Mouse (Mus musculus) G1E (cell line): ENCODE measurements around the gene Tbx2. TPM values are rescaled to one million over a fixed set of nuclear protein-coding genes. Genes with fewer than 3 reads are reported as not detected.

ENCODE experiments used
- ATAC-seq: 2 replicates; pipeline ENCODE4 v1.8.0; 2016; ENCODE audit warnings: mild to moderate bottlenecking; ENCODE audit not compliant: insufficient number of reproducible peaks, poor library complexity, low FRiP score, severe bottlenecking; ENCODE audit errors: extremely low read depth
- DNase-seq: peaks from one replicate; pipeline ENCODE4 v3.0.0; 2012; ENCODE audit warnings: low spot score
- H3K27me3 ChIP-seq: 2 replicates; pipeline ENCODE4 v1.6.1; 2012; ENCODE audit warnings: mild to moderate bottlenecking, low read length, inconsistent platforms; ENCODE audit not compliant: insufficient read depth
- H3K36me3 ChIP-seq: replicated peaks from 2 replicates; pipeline ENCODE3; 2012; ENCODE audit warnings: mild to moderate bottlenecking, inconsistent platforms
- H3K4me1 ChIP-seq: 2 replicates; pipeline ENCODE4 v1.6.1; 2012; ENCODE audit warnings: low read depth, low read length, inconsistent platforms, mixed read lengths; ENCODE audit not compliant: insufficient read depth
- H3K4me3 ChIP-seq: 2 replicates; pipeline ENCODE4 v1.5.1; 2012; ENCODE audit warnings: low read depth, mild to moderate bottlenecking, inconsistent platforms, low read length, moderate library complexity, mixed read lengths
- H3K9me3 ChIP-seq: replicated peaks from 2 replicates; pipeline ENCODE4 v1.6.1; 2012; ENCODE audit warnings: inconsistent platforms
- CTCF ChIP-seq: IDR thresholded peaks from 2 replicates; pipeline ENCODE4 v1.5.1; 2012; ENCODE audit warnings: low read depth, low read length, inconsistent platforms, mixed read lengths
- GATA1 ChIP-seq: IDR thresholded peaks from 2 replicates; pipeline ENCODE4 v1.6.1; 2012; ENCODE audit warnings: borderline replicate concordance, low read length, inconsistent platforms, mixed read lengths
- GATA2 ChIP-seq: IDR thresholded peaks from 2 replicates; pipeline ENCODE4 v1.6.1; 2012; ENCODE audit warnings: low read depth, low read length, inconsistent platforms, borderline replicate concordance
- POLR2AphosphoS5 ChIP-seq: IDR thresholded peaks from 2 replicates; pipeline ENCODE4 v1.6.1; 2012; ENCODE audit warnings: low read depth, low read length, inconsistent platforms; ENCODE audit not compliant: insufficient replicate concordance
- TAL1 ChIP-seq: conservative IDR thresholded peaks from 2 replicates; pipeline ENCODE4 v1.6.1; 2012; ENCODE audit warnings: low read depth, low read length, inconsistent platforms, mixed read lengths
- polyA plus RNA-seq: library from polyadenylated mRNA; stranded (reverse); fragments of >175 nt; gene quantifications from 2 replicates; pipeline ENCODE4 v1.2.3, GENCODE M21; 2012
- total RNA-seq, 2 experiments: library from RNA; stranded (forward) in 1 of 2; stranded (reverse) in 1 of 2; fragments of 200-1000 nt in 1 of 2; fragments of >200 nt in 1 of 2; fragmentation: Nextera tagmentation in 1 of 2; gene quantifications; 2 replicates each; pipeline ENCODE4 v1.2.3; 2014 to 2017

Tbx2 gene
- total and polyA plus RNA-seq, 3 experiments, result 0.24 to 0.53 TPM; not detected in 1

GRCm38 (mm10) chr11:85846509-85846908, 14.2 kb downstream of the Tbx2 start:
- Histone ChIP-seq H3K27me3 (peaks cover 47% of the 10 kb centered on the region), H3K4me3 (no peak overlapping the region), H3K36me3 (no peaks in the 10 kb centered on the region), H3K9me3 (peaks cover 6% of the 10 kb centered on the region), H3K4me1 (no peaks in the 10 kb centered on the region)
- TF ChIP-seq TAL1, result no peak
- TF ChIP-seq GATA2, result no peak
- no peak for TF ChIP-seq GATA1
- no peak for TF ChIP-seq CTCF
- TF ChIP-seq POLR2AphosphoS5, result no peak
- DNase-seq, result no peak
- no peak for ATAC-seq

DNA sequence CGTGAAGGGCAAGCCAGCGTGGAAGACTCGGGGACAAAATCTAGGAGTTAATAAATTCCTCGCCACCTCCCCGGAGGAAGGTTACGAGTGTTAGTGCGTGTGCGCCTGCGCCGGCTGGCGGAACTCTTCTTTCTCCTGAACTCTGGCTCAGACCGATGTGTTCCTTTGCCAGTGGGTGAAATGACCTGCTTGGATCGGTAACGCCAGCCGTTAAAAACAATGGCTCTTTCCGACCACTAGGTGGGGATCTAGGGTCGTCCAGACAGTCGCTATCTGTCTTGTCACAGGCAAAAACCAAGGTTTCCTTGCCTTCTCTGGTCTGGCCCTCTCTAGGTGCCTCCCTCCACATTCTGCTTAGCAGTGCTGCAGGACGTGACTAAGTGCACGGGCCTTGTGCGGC, 16.7 kb downstream of the Tbx2 start:
- TF ChIP-seq GATA2 (no peak), CTCF (peak; percentile 45), GATA1 (no peak)
- Histone ChIP-seq H3K9me3 (no peaks in the 10 kb centered on the region; the same call in 1 of the 2 replicates), H3K27me3 (peaks cover 35% of the 10 kb centered on the region), H3K4me1 (no peaks in the 10 kb centered on the region), H3K36me3 (no peaks in the 10 kb centered on the region), H3K4me3 (no peak overlapping the region)
- peak; percentile 52 for DNase-seq
- no peak for ATAC-seq

GRCm38 (mm10) chr11:85850233-85850632, 17.9 kb downstream of the Tbx2 start, which contains the start of gene Gm11444:
Gm11444 (minus strand) TSS chr11:85850333.
- no peak within 1 kb of the TSS for H3K4me3 ChIP-seq
- no peaks in the 10 kb centered on the region for H3K36me3 ChIP-seq
- DNase-seq (no peak), ATAC-seq (no peak)
- TF ChIP-seq GATA1 (no peak), POLR2AphosphoS5 (no peak), GATA2 (no peak), TAL1 (no peak), CTCF (no peak)
- H3K27me3 ChIP-seq, result peaks cover 28% of the 10 kb centered on the region
- H3K9me3 ChIP-seq, result no peaks in the 10 kb centered on the region
- no peaks in the 10 kb centered on the region for H3K4me1 ChIP-seq

DNA sequence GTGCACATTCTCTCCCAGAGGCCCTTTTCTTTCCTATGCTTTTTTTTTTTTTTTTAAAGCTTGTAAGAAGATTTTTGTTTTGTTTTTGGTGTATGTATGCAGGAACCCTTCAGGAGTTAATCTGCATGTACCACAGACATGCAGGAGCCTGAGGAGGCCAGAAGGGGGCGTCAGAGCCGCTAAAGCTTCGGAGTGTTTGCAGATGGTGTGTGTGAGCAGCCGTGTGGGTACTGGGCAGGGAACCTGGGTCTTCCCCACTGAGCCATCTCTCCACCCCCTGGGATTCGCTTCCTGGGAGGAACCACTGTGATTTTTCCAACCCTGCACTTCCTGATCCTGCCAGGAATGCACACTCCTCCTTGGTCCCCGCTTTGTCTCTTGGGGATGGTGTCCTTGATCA, 18.4 kb downstream of the Tbx2 start:
- DNase-seq, result no peak
- H3K9me3 ChIP-seq, result no peaks in the 10 kb centered on the region
- H3K4me3 ChIP-seq, result no peak overlapping the region
- ATAC-seq, result no peak
- H3K27me3 ChIP-seq, result peaks cover 33% of the 10 kb centered on the region
- no peaks in the 10 kb centered on the region for H3K36me3 ChIP-seq
- H3K4me1 ChIP-seq, result no peaks in the 10 kb centered on the region
- TF ChIP-seq TAL1, result no peak
- no peak for TF ChIP-seq POLR2AphosphoS5
- TF ChIP-seq GATA2, result no peak
- no peak for TF ChIP-seq GATA1
- TF ChIP-seq CTCF, result no peak

- no peak for DNase-seq
- H3K4me1 ChIP-seq, result no peaks in the 10 kb centered on the region
These were observed 25.8 kb downstream of the Tbx2 start for GRCm38 (mm10) chr11:85857997-85858698.

DNA sequence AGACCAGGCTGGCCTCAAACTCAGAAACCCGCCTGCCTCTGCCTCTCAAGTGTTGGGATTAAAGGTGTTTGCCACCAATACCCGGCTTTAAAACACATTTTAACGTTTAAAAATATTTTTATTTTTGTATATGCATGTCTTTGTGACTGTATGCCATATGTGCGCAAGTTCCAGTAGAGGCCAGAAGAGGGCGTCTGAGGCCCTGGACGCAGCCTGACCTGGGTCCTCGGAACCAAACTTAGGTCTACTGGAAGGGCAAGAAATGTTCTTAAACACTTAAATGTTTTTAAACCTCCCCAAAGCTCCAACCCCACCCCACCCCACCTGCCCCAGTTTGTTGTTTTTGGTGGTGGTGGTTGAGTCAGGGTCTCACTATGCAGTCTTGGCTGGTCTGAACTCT, 32.0 kb downstream of the Tbx2 start:
- DNase-seq (no peak), ATAC-seq (no peak)
- no peak for TF ChIP-seq GATA1
- TF ChIP-seq TAL1, result no peak
- TF ChIP-seq GATA2, result no peak
- TF ChIP-seq CTCF, result no peak
- H3K4me1 ChIP-seq, result no peaks in the 10 kb centered on the region
- no peaks in the 10 kb centered on the region for H3K36me3 ChIP-seq
- peaks cover 6% of the 10 kb centered on the region; the same call in 1 of the 2 replicates for H3K27me3 ChIP-seq
- H3K4me3 ChIP-seq, result no peak overlapping the region
- H3K9me3 ChIP-seq, result no peaks in the 10 kb centered on the region

More at GRCm38 (mm10) chr11:85857997-85858698, 25.8 kb downstream of the Tbx2 start:
- no peak for ATAC-seq
- H3K4me3 ChIP-seq, result no peak overlapping the region
- H3K9me3 ChIP-seq, result no peaks in the 10 kb centered on the region
- no peak for TF ChIP-seq CTCF
- no peak for TF ChIP-seq POLR2AphosphoS5
- TF ChIP-seq GATA1, result no peak
- TF ChIP-seq TAL1, result no peak
- TF ChIP-seq GATA2, result no peak
- peaks cover 13% of the 10 kb centered on the region; the same call in 1 of the 2 replicates for H3K27me3 ChIP-seq
- no peaks in the 10 kb centered on the region for H3K36me3 ChIP-seq
